Mouse (Mus musculus): Measurements from ENCODE around the gene Fbxo7. TPM values are rescaled to one million over a fixed set of nuclear protein-coding genes. Genes with fewer than 3 reads are reported as not detected.
"Not testable (repeated sequence)": the region's sequence is repeated elsewhere in the genome, so short reads cannot be mapped to it uniquely, and the experiment has no call there.

Fbxo7 gene
- polyA plus RNA-seq, 1 experiment from 2014 or later: 23.3 TPM

- Histone ChIP-seq H3K27me3 (ENCODE audit: control insufficient read depth, insufficient read depth, low read length) (no peaks in the 10 kb centered on the region), H3K9me3 (replicated peaks; ENCODE audit: control insufficient read depth, low read length) (no peaks in the 10 kb centered on the region), H3K9ac (replicated peaks; ENCODE audit: low read length) (no peak overlapping the region), H3K36me3 (replicated peaks; ENCODE audit: control insufficient read depth, insufficient read depth, low read depth, low read length) (no peaks in the 10 kb centered on the region), H3K4me2 (ENCODE audit: low read depth, low read length) (no peak overlapping the region), H3K4me1 (ENCODE audit: control insufficient read depth, insufficient read depth, low read length) (no peaks in the 10 kb centered on the region), H3K4me3 (ENCODE audit: low read depth, low read length) (no peak overlapping the region), H3K27ac (replicated peaks; ENCODE audit: low read depth, low read length) (no peak overlapping the region)
- DNase-seq (ENCODE audit: low spot score) (no peak), ATAC-seq (replicated peaks; ENCODE audit: insufficient number of reproducible peaks, low FRiP score, low TSS enrichment, low read depth) (no peak)
These were observed 1.4 kb downstream of the Fbxo7 start for GRCm38 (mm10) chr10:86023149-86023548.

GRCm38 (mm10) chr10:86025906-86026305 is 4.1 kb downstream of the Fbxo7 start:
- ATAC-seq (replicated peaks; ENCODE audit: insufficient number of reproducible peaks, low FRiP score, low TSS enrichment, low read depth) (no peak), DNase-seq (ENCODE audit: low spot score) (no peak)
- H3K36me3 ChIP-seq (replicated peaks; ENCODE audit: control insufficient read depth, insufficient read depth, low read depth, low read length): no peaks in the 10 kb centered on the region
- no peak overlapping the region for H3K9ac ChIP-seq (replicated peaks; ENCODE audit: low read length)
- H3K9me3 ChIP-seq (replicated peaks; ENCODE audit: control insufficient read depth, low read length): no peaks in the 10 kb centered on the region
- no peak overlapping the region for H3K4me2 ChIP-seq (ENCODE audit: low read depth, low read length)
- WGBS: 84% methylated on average over 2 of the region's 2 CpGs
- no peaks in the 10 kb centered on the region for H3K27me3 ChIP-seq (ENCODE audit: control insufficient read depth, insufficient read depth, low read length)
- H3K27ac ChIP-seq (replicated peaks; ENCODE audit: low read depth, low read length): no peak overlapping the region
- no peaks in the 10 kb centered on the region for H3K4me1 ChIP-seq (ENCODE audit: control insufficient read depth, insufficient read depth, low read length)
- no peak overlapping the region for H3K4me3 ChIP-seq (ENCODE audit: low read depth, low read length)

- Histone ChIP-seq H3K9ac (replicated peaks; ENCODE audit: low read length) (no peak overlapping the region), H3K4me3 (ENCODE audit: low read depth, low read length) (no peak overlapping the region), H3K27ac (replicated peaks; ENCODE audit: low read depth, low read length) (no peak overlapping the region), H3K27me3 (ENCODE audit: control insufficient read depth, insufficient read depth, low read length) (no peaks in the 10 kb centered on the region), H3K36me3 (replicated peaks; ENCODE audit: control insufficient read depth, insufficient read depth, low read depth, low read length) (no peaks in the 10 kb centered on the region), H3K4me1 (ENCODE audit: control insufficient read depth, insufficient read depth, low read length) (no peaks in the 10 kb centered on the region), H3K4me2 (ENCODE audit: low read depth, low read length) (no peak overlapping the region), H3K9me3 (replicated peaks; ENCODE audit: control insufficient read depth, low read length) (no peaks in the 10 kb centered on the region)
- no peak for ATAC-seq (replicated peaks; ENCODE audit: insufficient number of reproducible peaks, low FRiP score, low TSS enrichment, low read depth)
- 93% methylated on average over 3 of the region's 3 CpGs for WGBS
- no peak for DNase-seq (ENCODE audit: low spot score)
These were observed 4.6 kb downstream of the Fbxo7 start for GRCm38 (mm10) chr10:86026354-86026753.

- 45% methylated on average over 1 of the region's 1 CpGs for WGBS
- not testable (repeated sequence) for H3K4me2 ChIP-seq (ENCODE audit: low read depth, low read length); ATAC-seq (replicated peaks; ENCODE audit: insufficient number of reproducible peaks, low FRiP score, low TSS enrichment, low read depth); H3K9me3 ChIP-seq (replicated peaks; ENCODE audit: control insufficient read depth, low read length); H3K9ac ChIP-seq (replicated peaks; ENCODE audit: low read length); H3K27me3 ChIP-seq (ENCODE audit: control insufficient read depth, insufficient read depth, low read length); H3K4me3 ChIP-seq (ENCODE audit: low read depth, low read length); H3K4me1 ChIP-seq (ENCODE audit: control insufficient read depth, insufficient read depth, low read length); DNase-seq (ENCODE audit: low spot score); H3K27ac ChIP-seq (replicated peaks; ENCODE audit: low read depth, low read length); H3K36me3 ChIP-seq (replicated peaks; ENCODE audit: control insufficient read depth, insufficient read depth, low read depth, low read length)
These were observed 5.0 kb downstream of the Fbxo7 start for GRCm38 (mm10) chr10:86026807-86027206.

GRCm38 (mm10) chr10:86030743-86031142 is 9.0 kb downstream of the Fbxo7 start:
- Histone ChIP-seq H3K9ac (replicated peaks; ENCODE audit: low read length) (no peak overlapping the region), H3K36me3 (replicated peaks; ENCODE audit: control insufficient read depth, insufficient read depth, low read depth, low read length) (no peaks in the 10 kb centered on the region), H3K4me3 (ENCODE audit: low read depth, low read length) (no peak overlapping the region), H3K9me3 (replicated peaks; ENCODE audit: control insufficient read depth, low read length) (no peaks in the 10 kb centered on the region), H3K4me1 (ENCODE audit: control insufficient read depth, insufficient read depth, low read length) (no peaks in the 10 kb centered on the region), H3K27ac (replicated peaks; ENCODE audit: low read depth, low read length) (no peak overlapping the region), H3K4me2 (ENCODE audit: low read depth, low read length) (no peak overlapping the region), H3K27me3 (ENCODE audit: control insufficient read depth, insufficient read depth, low read length) (no peaks in the 10 kb centered on the region)
- ATAC-seq (replicated peaks; ENCODE audit: insufficient number of reproducible peaks, low FRiP score, low TSS enrichment, low read depth) (no peak), DNase-seq (ENCODE audit: low spot score) (no peak)
- WGBS: 94% methylated on average over 7 of the region's 7 CpGs

GRCm38 (mm10) chr10:86032517-86032916 is 10.7 kb downstream of the Fbxo7 start:
- WGBS: 39% methylated on average over 3 of the region's 3 CpGs
- no peak overlapping the region for H3K9ac ChIP-seq (replicated peaks; ENCODE audit: low read length)
- H3K4me1 ChIP-seq (ENCODE audit: control insufficient read depth, insufficient read depth, low read length): no peaks in the 10 kb centered on the region
- H3K36me3 ChIP-seq (replicated peaks; ENCODE audit: control insufficient read depth, insufficient read depth, low read depth, low read length): no peaks in the 10 kb centered on the region
- DNase-seq (ENCODE audit: low spot score): peak; percentile 38
- no peaks in the 10 kb centered on the region for H3K9me3 ChIP-seq (replicated peaks; ENCODE audit: control insufficient read depth, low read length)
- no peak overlapping the region for H3K27ac ChIP-seq (replicated peaks; ENCODE audit: low read depth, low read length)
- no peak overlapping the region for H3K4me2 ChIP-seq (ENCODE audit: low read depth, low read length)
- H3K4me3 ChIP-seq (ENCODE audit: low read depth, low read length): no peak overlapping the region
- no peaks in the 10 kb centered on the region for H3K27me3 ChIP-seq (ENCODE audit: control insufficient read depth, insufficient read depth, low read length)
- ATAC-seq (replicated peaks; ENCODE audit: insufficient number of reproducible peaks, low FRiP score, low TSS enrichment, low read depth): no peak

- Histone ChIP-seq H3K4me1 (ENCODE audit: control insufficient read depth, insufficient read depth, low read length) (no peaks in the 10 kb centered on the region), H3K27ac (replicated peaks; ENCODE audit: low read depth, low read length) (no peak overlapping the region), H3K4me3 (ENCODE audit: low read depth, low read length) (no peak overlapping the region), H3K4me2 (ENCODE audit: low read depth, low read length) (no peak overlapping the region), H3K9me3 (replicated peaks; ENCODE audit: control insufficient read depth, low read length) (no peaks in the 10 kb centered on the region), H3K9ac (replicated peaks; ENCODE audit: low read length) (no peak overlapping the region), H3K27me3 (ENCODE audit: control insufficient read depth, insufficient read depth, low read length) (no peaks in the 10 kb centered on the region), H3K36me3 (replicated peaks; ENCODE audit: control insufficient read depth, insufficient read depth, low read depth, low read length) (no peaks in the 10 kb centered on the region)
- 97% methylated on average over 2 of the region's 2 CpGs for WGBS
- ATAC-seq (replicated peaks; ENCODE audit: insufficient number of reproducible peaks, low FRiP score, low TSS enrichment, low read depth) (no peak), DNase-seq (ENCODE audit: low spot score) (no peak)
These were observed 12.4 kb downstream of the Fbxo7 start for GRCm38 (mm10) chr10:86034007-86034728.

GRCm38 (mm10) chr10:86043651-86044050 is 21.9 kb downstream of the Fbxo7 start:
- DNase-seq (ENCODE audit: low spot score) (no peak), ATAC-seq (replicated peaks; ENCODE audit: insufficient number of reproducible peaks, low FRiP score, low TSS enrichment, low read depth) (no peak)
- no peak overlapping the region for H3K4me2 ChIP-seq (ENCODE audit: low read depth, low read length)
- H3K27me3 ChIP-seq (ENCODE audit: control insufficient read depth, insufficient read depth, low read length): no peaks in the 10 kb centered on the region
- H3K4me1 ChIP-seq (ENCODE audit: control insufficient read depth, insufficient read depth, low read length): no peaks in the 10 kb centered on the region
- no peak overlapping the region for H3K27ac ChIP-seq (replicated peaks; ENCODE audit: low read depth, low read length)
- WGBS: 90% methylated on average over 4 of the region's 4 CpGs
- H3K9me3 ChIP-seq (replicated peaks; ENCODE audit: control insufficient read depth, low read length): no peaks in the 10 kb centered on the region
- H3K9ac ChIP-seq (replicated peaks; ENCODE audit: low read length): no peak overlapping the region
- H3K4me3 ChIP-seq (ENCODE audit: low read depth, low read length): no peak overlapping the region
- H3K36me3 ChIP-seq (replicated peaks; ENCODE audit: control insufficient read depth, insufficient read depth, low read depth, low read length): no peaks in the 10 kb centered on the region

Measured in embryonic facial prominence, embryonic 11.5 days (tissue).